Mouse (Mus musculus) cerebellum, adult 9-10 months (tissue): ENCODE results near the gene Gm5662.
"Not testable (repeated sequence)": the region's sequence is repeated elsewhere in the genome, so short reads cannot be mapped to it uniquely, and the experiment has no call there.

Source experiments
- DNase-seq: peaks from one replicate; pipeline ENCODE4 v3.0.0; 2022

Gm5662 gene

DNA sequence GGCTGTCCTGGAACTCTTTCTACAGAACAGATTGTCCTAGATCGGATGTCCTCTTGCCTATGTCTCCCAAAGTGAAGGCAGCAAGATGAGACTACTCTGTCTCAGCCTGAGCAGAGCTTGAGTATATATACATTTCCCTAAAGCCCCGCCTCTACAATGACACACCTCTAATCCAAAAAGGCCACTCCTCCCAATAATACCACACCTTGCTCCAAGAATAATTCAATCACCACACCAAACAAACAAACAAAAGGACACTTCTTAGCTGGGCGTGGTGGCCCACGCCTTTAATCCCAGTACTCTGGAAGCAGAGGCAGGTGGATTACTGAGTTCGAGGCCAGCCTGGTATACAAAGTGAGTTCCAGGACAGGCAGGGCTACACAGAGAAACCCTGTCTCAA, at the start of gene Gm5662:
Gm5662 (minus strand) TSS at position 101 of the 400 bp plus-strand sequence.
- not testable (repeated sequence) for DNase-seq

DNA sequence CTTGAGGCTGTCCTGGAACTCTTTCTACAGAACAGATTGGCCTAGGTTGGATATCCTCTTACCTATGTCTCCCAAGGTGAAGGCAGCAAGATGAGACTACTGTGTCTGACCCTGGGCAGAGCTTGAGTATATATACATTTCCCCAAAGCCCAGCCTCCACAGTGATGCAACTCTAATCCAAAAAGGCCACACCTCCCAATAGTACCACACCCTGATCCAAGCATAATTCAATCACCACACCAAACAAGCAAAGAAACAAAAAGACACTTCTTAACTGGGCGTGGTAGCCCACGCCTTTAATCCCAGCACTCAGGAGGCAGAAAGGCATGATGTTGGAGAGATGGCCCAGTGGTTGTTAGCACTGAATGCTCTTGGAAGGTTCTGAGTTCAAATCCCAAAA, 49.6 kb upstream of the Gm5662 start, which contains the start of gene Gm5039:
Gm5039 (minus strand) TSS at position 101 of the 400 bp plus-strand sequence.
- not testable (repeated sequence) for DNase-seq

DNA sequence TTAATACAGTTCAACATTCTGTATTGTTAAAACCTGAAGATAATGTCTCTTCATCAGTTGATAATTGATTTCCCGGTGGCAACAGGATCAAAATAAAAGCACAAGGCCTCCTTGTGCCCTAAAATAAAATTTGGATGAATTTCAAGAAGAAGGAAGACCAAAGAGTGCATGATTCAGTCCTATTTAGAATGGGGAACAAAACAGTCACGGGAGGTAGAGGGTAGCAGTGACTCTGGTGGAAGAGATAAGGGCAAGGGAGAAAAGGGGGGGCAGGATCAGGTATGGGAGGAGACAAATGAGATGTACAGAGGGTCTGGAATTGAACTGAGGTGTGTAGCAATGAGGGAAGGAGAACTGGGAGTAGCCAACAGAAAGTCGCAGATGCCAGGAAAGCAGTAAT, 40.3 kb upstream of the Gm5662 start:
- DNase-seq: no peak

DNA sequence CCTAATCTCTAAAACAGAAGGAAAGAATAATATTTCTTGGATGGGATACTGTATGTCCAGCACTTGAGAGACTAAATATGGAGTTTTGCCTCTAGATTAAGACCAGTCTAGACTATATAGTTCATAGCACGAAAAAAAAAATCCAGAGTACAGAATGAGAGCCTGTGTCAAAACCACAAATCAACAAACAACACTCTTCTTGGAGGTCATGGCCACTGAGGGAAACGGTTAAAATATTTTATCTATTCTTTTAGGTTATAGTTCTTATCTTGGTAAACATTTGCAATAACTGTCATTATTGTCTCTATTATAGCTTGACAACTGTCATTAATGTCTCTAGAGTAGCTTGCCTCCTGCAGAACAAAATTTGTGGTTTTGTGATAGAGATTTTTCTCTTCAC, 22.9 kb upstream of the Gm5662 start:
- DNase-seq: not testable (repeated sequence)

DNA sequence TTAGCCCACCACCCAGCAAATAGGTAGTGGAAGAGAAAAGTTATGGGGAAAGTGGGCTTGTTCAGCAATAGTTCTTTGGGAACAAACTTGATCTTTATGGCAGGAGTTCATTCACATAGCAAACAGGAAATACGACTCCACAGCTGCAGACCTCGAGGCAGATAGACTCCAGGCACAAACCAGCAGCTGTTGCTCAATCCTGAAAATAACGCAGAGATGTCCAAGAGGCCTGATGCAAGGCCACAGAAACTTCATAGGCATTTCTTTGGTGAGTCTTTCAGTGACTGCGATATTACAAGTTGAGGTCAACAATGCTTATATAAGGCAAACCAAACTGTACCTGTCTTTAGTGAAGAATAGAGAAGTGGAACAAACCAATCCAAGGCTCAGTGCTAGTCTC, 18.8 kb upstream of the Gm5662 start:
- not testable (repeated sequence) for DNase-seq

DNA sequence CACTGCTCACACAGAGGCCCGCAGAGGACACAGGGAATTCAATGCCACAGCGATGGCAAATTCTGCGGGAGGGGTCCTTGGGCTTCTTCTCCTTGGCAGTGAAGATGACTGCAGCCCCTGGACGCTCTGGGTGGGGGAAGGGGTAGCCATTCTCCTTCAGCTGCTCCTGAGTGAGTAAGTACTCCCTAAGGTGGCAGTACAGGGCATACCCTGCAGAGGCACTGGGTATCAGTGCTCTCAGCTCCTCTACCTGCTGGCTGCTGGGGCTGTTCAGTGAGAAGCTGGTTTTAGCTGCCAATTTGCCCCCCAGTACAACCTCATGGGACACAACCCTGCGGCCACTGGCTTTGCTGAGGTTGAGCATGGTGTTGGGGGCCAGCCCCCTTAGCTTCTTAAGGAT, 10.9 kb upstream of the Gm5662 start:
- DNase-seq: not testable (repeated sequence)

DNA sequence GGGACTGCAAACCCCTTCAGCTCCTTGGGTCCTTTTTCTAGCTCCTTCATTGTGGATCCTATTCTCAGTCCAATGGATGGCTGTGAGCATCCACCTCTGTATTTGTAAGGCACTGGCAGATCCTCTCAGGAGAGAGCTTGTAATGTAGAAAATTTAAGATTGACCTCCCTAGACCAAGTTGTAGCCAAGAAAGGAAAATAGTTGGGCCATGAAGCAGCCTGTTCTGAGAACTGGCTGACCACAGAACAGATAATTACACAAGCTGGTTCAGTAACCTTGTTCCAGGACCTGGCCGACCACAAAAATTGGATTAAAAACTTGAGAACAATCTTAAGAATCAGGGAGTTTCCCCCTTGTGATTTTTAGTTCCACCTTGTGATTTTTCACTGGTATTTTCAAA, 17.1 kb downstream of the Gm5662 start:
- no peak for DNase-seq

DNA sequence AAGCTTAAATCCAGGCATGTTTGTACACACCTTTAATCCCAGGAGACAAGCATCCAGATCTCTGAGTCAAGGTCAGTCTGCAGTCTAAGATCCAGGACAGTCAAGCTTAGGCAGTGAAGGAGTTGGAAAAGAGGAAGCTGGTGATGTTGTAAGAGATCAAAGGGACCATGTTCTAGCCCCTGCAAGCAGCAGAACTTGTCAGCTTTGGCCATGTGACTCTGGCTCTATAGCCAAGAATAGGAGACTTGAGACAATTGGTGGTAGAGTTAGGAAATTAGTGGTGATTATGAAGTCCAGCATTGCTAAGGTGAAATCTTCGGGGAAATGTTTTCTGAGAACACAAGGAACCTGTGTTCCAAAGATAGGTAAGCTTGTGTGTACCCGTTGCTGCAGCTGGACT, 18.4 kb downstream of the Gm5662 start:
- DNase-seq: not testable (repeated sequence)

DNA sequence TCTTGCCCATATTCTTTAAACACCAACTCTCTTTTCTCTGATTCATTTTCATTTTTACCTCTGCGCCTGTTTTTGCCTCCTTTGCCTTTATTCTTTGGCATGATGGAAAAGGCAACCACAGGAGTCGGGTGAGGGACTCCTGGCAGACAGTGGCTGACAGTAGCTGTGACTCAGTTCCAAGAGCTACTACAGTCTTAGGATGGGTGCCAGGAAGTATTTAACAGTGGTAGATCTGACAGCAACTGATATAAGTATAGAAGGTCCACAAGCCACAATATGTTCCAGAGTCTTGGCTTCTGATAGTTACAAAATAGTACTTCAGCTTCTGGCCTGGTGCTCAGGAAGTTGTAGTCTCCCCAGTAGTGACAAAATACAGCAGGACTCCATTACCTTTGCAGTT, 24.3 kb downstream of the Gm5662 start, which contains the start of gene Gm8332:
Gm8332 (minus strand) TSS at position 101 of the 400 bp plus-strand sequence.
- DNase-seq: not testable (repeated sequence)

DNA sequence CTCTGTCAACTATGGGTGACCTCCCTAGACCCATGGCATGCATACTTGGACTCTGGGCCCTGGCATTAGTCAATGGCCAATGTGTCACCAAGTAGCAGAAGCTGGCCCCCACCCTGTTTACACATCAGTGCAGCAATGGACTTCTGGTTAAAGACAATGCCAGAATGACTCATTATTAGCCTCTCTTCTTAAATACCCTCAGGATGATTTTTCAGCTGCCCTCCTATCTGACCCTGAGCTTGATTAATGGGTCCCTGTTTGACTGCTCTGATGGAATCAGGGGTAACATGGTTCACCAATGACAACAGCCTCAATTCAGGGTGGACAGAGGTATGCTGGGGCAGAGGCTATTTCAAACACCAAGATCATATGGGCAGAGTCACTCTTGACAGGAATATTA, 28.5 kb downstream of the Gm5662 start:
- not testable (repeated sequence) for DNase-seq

DNA sequence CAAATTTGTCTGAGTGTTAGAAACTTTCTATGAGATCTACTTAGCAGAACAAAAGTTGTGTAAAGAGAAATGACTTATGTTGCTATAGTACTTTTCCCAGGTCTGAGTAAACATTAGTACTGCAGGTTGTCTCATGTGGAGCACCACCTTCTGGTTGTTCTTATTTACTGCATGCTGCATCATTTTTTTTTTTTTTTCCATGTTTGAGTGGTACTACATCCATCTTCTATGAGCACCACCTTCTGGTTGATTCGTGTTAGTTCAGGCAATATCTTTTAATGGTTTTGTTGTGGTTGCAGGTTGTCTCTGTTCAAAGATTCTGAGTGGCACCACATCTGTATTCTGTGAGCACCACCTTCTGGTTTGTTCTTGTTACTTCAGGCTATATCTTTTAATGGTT, 31.4 kb downstream of the Gm5662 start:
- not testable (repeated sequence) for DNase-seq
